Mouse (Mus musculus) midbrain, embryonic 14.5 days (tissue): ENCODE measurements at regions not wholly inside any gene's neighbourhood (a gene's known extent, or its start where the extent isn't known, plus 50 kb on each side); places are given as distances from the start of the nearest gene placed in this dataset.

Source experiments
- ATAC-seq: fragments of 200-750 bp; cut with Nextera tagmentation; 2 replicates; pipeline ENCODE4 v1.8.0; 2017; ENCODE audit warnings: moderate number of reproducible peaks, moderate library complexity; ENCODE audit not compliant: low FRiP score, low TSS enrichment
- DNase-seq: peaks from one replicate; pipeline ENCODE4 v3.0.0-alpha.2; 2015
- H3K27ac ChIP-seq: fragments of 300-500 bp; sonication (generic); replicated peaks from 2 replicates; pipeline ENCODE4 v1.5.1; 2014; ENCODE audit warnings: mild to moderate bottlenecking, low read depth, low read length, moderate library complexity
- H3K27me3 ChIP-seq: fragments of 300-500 bp; sonication (generic); 2 replicates; pipeline ENCODE4 v1.6.1; 2014; ENCODE audit warnings: low read length, control low read depth, mixed read lengths; ENCODE audit not compliant: control insufficient read depth, insufficient read depth
- H3K36me3 ChIP-seq: fragments of 300-500 bp; sonication (generic); 2 replicates; pipeline ENCODE4 v1.6.1; 2014; ENCODE audit warnings: low read length, control low read depth; ENCODE audit not compliant: control insufficient read depth, insufficient read depth
- H3K4me1 ChIP-seq: fragments of 300-500 bp; sonication (generic); 2 replicates; pipeline ENCODE4 v1.6.1; 2014; ENCODE audit warnings: mild to moderate bottlenecking, antibody characterized with exemption, low read length, control low read depth; ENCODE audit not compliant: control insufficient read depth, insufficient read depth
- H3K4me2 ChIP-seq: fragments of 300-500 bp; sonication (generic); 2 replicates; pipeline ENCODE4 v1.6.1; 2014; ENCODE audit warnings: mild to moderate bottlenecking, low read length, moderate library complexity
- H3K4me3 ChIP-seq: fragments of 300-500 bp; sonication (generic); replicated peaks from 2 replicates; pipeline ENCODE4 v1.5.1; 2014; ENCODE audit warnings: low read depth, low read length
- H3K9ac ChIP-seq: fragments of 300-500 bp; sonication (generic); replicated peaks from 2 replicates; pipeline ENCODE4 v1.6.1; 2014; ENCODE audit warnings: mild to moderate bottlenecking, low read length, moderate library complexity
- H3K9me3 ChIP-seq: fragments of 300-500 bp; sonication (generic); 2 replicates; pipeline ENCODE4 v1.6.1; 2016; ENCODE audit warnings: low read length, control low read depth, mixed read lengths; ENCODE audit not compliant: control insufficient read depth
- WGBS: fragments of 180-500 bp; shearing (Covaris S2); extraction: QIAGEN DNeasy Blood & Tissue Kit; methylation state at CpG from one replicate; pipeline ENCODE4 v1.1.7; 2014; 5-methylcytosine and 5-hydroxymethylcytosine counted together

- DNase-seq (no peak), ATAC-seq (no peak)
- Histone ChIP-seq H3K4me3 (no peak overlapping the region), H3K4me2 (no peak overlapping the region), H3K4me1 (no peaks in the 10 kb centered on the region), H3K9ac (no peak overlapping the region), H3K27me3 (no peaks in the 10 kb centered on the region), H3K9me3 (no peaks in the 10 kb centered on the region), H3K36me3 (no peaks in the 10 kb centered on the region), H3K27ac (no peak overlapping the region)
- 45% methylated on average over 3 of the region's 3 CpGs for whole genome bisulfite sequencing
These were observed 59.8 kb upstream of the Speer4c start for GRCm38 (mm10) chr5:15773839-15774238.

DNA sequence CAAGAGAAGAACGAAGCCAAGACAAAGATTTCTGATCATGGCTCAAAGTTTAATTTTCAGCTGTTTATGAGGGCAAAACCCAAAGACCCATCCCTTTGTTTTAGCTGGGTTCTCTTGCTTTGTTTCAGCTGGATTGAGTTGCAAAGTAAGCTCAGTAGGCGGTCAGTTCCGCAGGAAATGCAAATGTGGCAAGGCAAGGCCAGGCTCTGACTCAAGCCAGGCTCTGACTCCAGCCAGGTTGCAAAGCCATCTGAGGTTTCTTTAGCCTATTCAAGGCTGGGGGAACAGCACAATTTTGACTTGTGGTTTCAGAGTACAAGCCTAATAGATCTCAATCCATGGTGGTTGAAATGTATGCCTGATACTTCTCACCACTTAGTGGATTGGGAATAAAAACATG lies 60.5 kb upstream of the Speer4c start:
- Histone ChIP-seq H3K4me1 (no peaks in the 10 kb centered on the region), H3K27ac (no peak overlapping the region), H3K9me3 (no peaks in the 10 kb centered on the region), H3K4me3 (no peak overlapping the region), H3K36me3 (no peaks in the 10 kb centered on the region), H3K9ac (no peak overlapping the region), H3K4me2 (no peak overlapping the region), H3K27me3 (no peaks in the 10 kb centered on the region)
- ATAC-seq: no peak
- no peak for DNase-seq
- WGBS: 18% methylated on average over 3 of the region's 3 CpGs

- no peak for ATAC-seq
- Histone ChIP-seq H3K9ac (no peak overlapping the region), H3K4me2 (no peak overlapping the region), H3K27ac (no peak overlapping the region), H3K4me1 (no peaks in the 10 kb centered on the region), H3K9me3 (no peaks in the 10 kb centered on the region), H3K4me3 (no peak overlapping the region), H3K36me3 (no peaks in the 10 kb centered on the region), H3K27me3 (no peaks in the 10 kb centered on the region)
- WGBS: 84% methylated on average over 3 of the region's 3 CpGs
- DNase-seq: no peak
These were observed 62.0 kb upstream of the Speer4c start for GRCm38 (mm10) chr5:15776106-15776505.

DNA sequence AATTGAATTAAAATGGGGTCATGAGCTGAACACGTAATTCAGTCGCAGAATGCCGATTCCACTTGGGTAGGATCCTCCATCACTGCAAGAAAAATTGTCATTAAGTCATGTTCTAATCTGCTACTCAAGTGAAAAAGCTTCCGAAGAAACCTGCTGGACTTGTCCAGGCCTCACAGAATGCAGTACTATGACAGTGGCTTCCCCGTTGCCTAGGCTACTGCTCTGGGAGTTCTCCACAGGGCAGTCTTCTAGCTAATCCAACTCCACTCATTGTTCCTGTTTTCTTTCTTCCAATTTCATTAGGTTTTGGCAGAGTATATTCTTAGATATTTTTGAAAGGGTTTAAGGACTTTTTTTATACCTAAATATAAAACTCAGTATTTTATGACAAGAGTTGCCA lies 89.5 kb upstream of the Speer4c start:
- no peaks in the 10 kb centered on the region for H3K27me3 ChIP-seq
- peaks cover 4% of the 10 kb centered on the region; the same call in 1 of the 2 replicates for H3K9me3 ChIP-seq
- no peak overlapping the region for H3K4me3 ChIP-seq
- 48% methylated on average over 5 of the region's 5 CpGs for WGBS
- peak; percentile 12 for DNase-seq
- no peak overlapping the region for H3K9ac ChIP-seq
- ATAC-seq: no peak
- H3K27ac ChIP-seq: no peak overlapping the region
- no peaks in the 10 kb centered on the region for H3K4me1 ChIP-seq
- no peaks in the 10 kb centered on the region for H3K36me3 ChIP-seq
- H3K4me2 ChIP-seq: no peak overlapping the region

- Histone ChIP-seq H3K27ac (no peak overlapping the region), H3K4me3 (no peak overlapping the region), H3K9ac (no peak overlapping the region), H3K36me3 (no peaks in the 10 kb centered on the region), H3K9me3 (no peaks in the 10 kb centered on the region), H3K4me1 (peaks cover 6% of the 10 kb centered on the region; the same call in 1 of the 2 replicates), H3K27me3 (no peaks in the 10 kb centered on the region), H3K4me2 (no peak overlapping the region)
- 38% methylated on average over 3 of the region's 3 CpGs for WGBS
- DNase-seq (peak; percentile 58), ATAC-seq (no peak)
These were observed 102.8 kb upstream of the Speer4c start for GRCm38 (mm10) chr5:15816864-15817263.

GRCm38 (mm10) chr5:15817366-15817765 lies 103.3 kb upstream of the Speer4c start:
- Histone ChIP-seq H3K9me3 (no peaks in the 10 kb centered on the region), H3K27me3 (no peaks in the 10 kb centered on the region), H3K9ac (no peak overlapping the region), H3K36me3 (no peaks in the 10 kb centered on the region), H3K4me1 (peaks cover 6% of the 10 kb centered on the region; the same call in 1 of the 2 replicates), H3K4me2 (no peak overlapping the region), H3K27ac (0 out of 2 replicates have a peak overlapping the region, but pooled peaks have one; percentile 26), H3K4me3 (no peak overlapping the region)
- ATAC-seq (no peak; the same call in 1 of the 2 replicates), DNase-seq (peak; percentile 43)
- WGBS: 10% methylated on average over 3 of the region's 3 CpGs

GRCm38 (mm10) chr5:15822989-15823388 lies 108.9 kb upstream of the Speer4c start:
- no peaks in the 10 kb centered on the region for H3K9me3 ChIP-seq
- no peaks in the 10 kb centered on the region for H3K27me3 ChIP-seq
- no peak overlapping the region for H3K4me2 ChIP-seq
- no peak overlapping the region for H3K9ac ChIP-seq
- no peaks in the 10 kb centered on the region for H3K36me3 ChIP-seq
- H3K4me1 ChIP-seq: no peaks in the 10 kb centered on the region
- no peak for DNase-seq
- no peak overlapping the region for H3K27ac ChIP-seq
- 91% methylated on average over 3 of the region's 3 CpGs for WGBS
- H3K4me3 ChIP-seq: no peak overlapping the region
- no peak for ATAC-seq

DNA sequence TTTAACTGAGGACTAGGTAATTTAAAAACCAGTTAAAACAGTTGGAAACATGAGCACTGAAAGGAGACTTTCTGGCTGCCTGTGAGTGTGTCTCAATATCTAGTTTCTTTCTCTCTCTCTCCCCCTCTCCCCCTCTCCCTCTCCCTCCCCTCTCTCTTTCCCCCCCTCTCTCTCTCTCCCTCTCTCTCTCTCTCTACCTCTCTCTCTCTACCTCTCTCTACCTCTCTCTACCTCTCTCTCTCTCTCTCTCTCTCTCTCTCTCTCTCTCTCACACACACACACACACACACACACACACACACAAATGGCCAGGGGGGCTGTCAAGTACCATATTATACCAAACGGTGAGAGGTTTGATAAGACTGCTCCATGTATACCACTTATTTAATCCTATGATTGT lies 103.0 kb upstream of the Cacna2d1 start:
- WGBS: 74% methylated on average over 1 of the region's 1 CpGs
- DNase-seq: no peak
- no peaks in the 10 kb centered on the region for H3K4me1 ChIP-seq
- H3K9me3 ChIP-seq: no peaks in the 10 kb centered on the region
- H3K4me2 ChIP-seq: no peak overlapping the region
- no peak overlapping the region for H3K27ac ChIP-seq
- no peaks in the 10 kb centered on the region for H3K27me3 ChIP-seq
- no peak overlapping the region for H3K4me3 ChIP-seq
- H3K36me3 ChIP-seq: no peaks in the 10 kb centered on the region
- no peak overlapping the region for H3K9ac ChIP-seq
- no peak for ATAC-seq

GRCm38 (mm10) chr5:15832338-15832737 lies 102.2 kb upstream of the Cacna2d1 start:
- DNase-seq: no peak
- WGBS: 84% methylated on average over 1 of the region's 1 CpGs
- no peaks in the 10 kb centered on the region for H3K27me3 ChIP-seq
- no peak overlapping the region for H3K27ac ChIP-seq
- no peak overlapping the region for H3K4me2 ChIP-seq
- H3K9ac ChIP-seq: no peak overlapping the region
- H3K4me3 ChIP-seq: no peak overlapping the region
- no peaks in the 10 kb centered on the region for H3K4me1 ChIP-seq
- no peaks in the 10 kb centered on the region for H3K36me3 ChIP-seq
- ATAC-seq: no peak
- no peaks in the 10 kb centered on the region for H3K9me3 ChIP-seq
